Mouse (Mus musculus) heart, adult 9 months (tissue): ENCODE measurements around the gene Nfx1.
A peak's percentile ranks its signal among the peaks of the same experiment; 100 is the strongest.
"Not testable (repeated sequence)": the region's sequence is repeated elsewhere in the genome, so short reads cannot be mapped to it uniquely, and the experiment has no call there.

Source experiments
- DNase-seq, 2 experiments: peaks; one replicate each; pipeline ENCODE4 v3.0.0; 2022; ENCODE audit warnings: low spot score in 2 of 2

Nfx1 gene

GRCm38 (mm10) chr4:40970842-40971701 is at the start of gene Nfx1:
Nfx1 (plus strand) TSS chr4:40970906.
- DNase-seq: peak; percentile 94 to 95

- no peak for DNase-seq
These were observed 49.4 kb upstream of the Nfx1 start for GRCm38 (mm10) chr4:40921288-40921687.

- no peak for DNase-seq
These were observed 47.5 kb upstream of the Nfx1 start for GRCm38 (mm10) chr4:40923087-40923651.

- DNase-seq: no peak
These were observed 45.1 kb upstream of the Nfx1 start for GRCm38 (mm10) chr4:40925568-40925967.

- DNase-seq: no peak
These were observed 41.7 kb upstream of the Nfx1 start for GRCm38 (mm10) chr4:40929046-40929445.

GRCm38 (mm10) chr4:40933694-40934093 is 37.0 kb upstream of the Nfx1 start:
- DNase-seq: no peak

GRCm38 (mm10) chr4:40934369-40934768 is 36.3 kb upstream of the Nfx1 start:
- not testable (repeated sequence) for DNase-seq

- peak; percentile 74 to 80 for DNase-seq
These were observed 34.4 kb upstream of the Nfx1 start for GRCm38 (mm10) chr4:40936175-40936839.

GRCm38 (mm10) chr4:40938793-40939192 is 31.9 kb upstream of the Nfx1 start:
- DNase-seq: no peak

- DNase-seq: no peak
These were observed 27.1 kb upstream of the Nfx1 start for GRCm38 (mm10) chr4:40943651-40944050.

GRCm38 (mm10) chr4:40946516-40947121 is 24.1 kb upstream of the Nfx1 start:
- no peak for DNase-seq

- DNase-seq: no peak
These were observed 23.0 kb upstream of the Nfx1 start for GRCm38 (mm10) chr4:40947565-40948159.

- DNase-seq: peak; percentile 99 to 100
These were observed 22.5 kb upstream of the Nfx1 start, which contains the start of the genes Bag1 and Chmp5 for GRCm38 (mm10) chr4:40948160-40948708. Bag1 (minus strand) TSS chr4:40948294. Chmp5 (plus strand) TSS chr4:40948407.

- no peak for DNase-seq
These were observed 17.2 kb upstream of the Nfx1 start for GRCm38 (mm10) chr4:40953521-40953920.

GRCm38 (mm10) chr4:40955942-40956341 is 14.8 kb upstream of the Nfx1 start:
- no peak for DNase-seq

GRCm38 (mm10) chr4:40963536-40963935 is 7.2 kb upstream of the Nfx1 start:
- no peak for DNase-seq

GRCm38 (mm10) chr4:40969161-40969560 is 1.5 kb upstream of the Nfx1 start:
- DNase-seq: no peak

- no peak for DNase-seq
These were observed 720 bp upstream of the Nfx1 start for GRCm38 (mm10) chr4:40969781-40970591.

GRCm38 (mm10) chr4:40970592-40970841 is 189 bp upstream of the Nfx1 start:
- DNase-seq: no peak

- no peak for DNase-seq
These were observed 1.0 kb downstream of the Nfx1 start for GRCm38 (mm10) chr4:40971744-40972143.

GRCm38 (mm10) chr4:40974011-40974410 is 3.3 kb downstream of the Nfx1 start:
- no peak for DNase-seq
